In genomic region chr19:12467436-12467835, GRCm38 (mm10) we compare ENCODE assay signal across 8 mouse cellular contexts. TPM values are rescaled to one million over a fixed set of nuclear protein-coding genes. Genes with fewer than 3 reads are reported as not detected.
A peak's percentile ranks its signal among the peaks of the same experiment; 100 is the strongest.
DNase-seq lines count a peak whose midpoint lies in the region; ATAC-seq and TF ChIP-seq lines count a peak whose summit lies in the region.

No protein-coding gene starts in this region.

- WGBS in heart, postnatal 0 days: 75% methylated on average over 5 of the region's 5 CpGs
- 79% methylated on average over 5 of the region's 5 CpGs for WGBS in midbrain, postnatal 0 days

- DNase-seq in heart, postnatal 0 days (ENCODE audit: low spot score): peak; percentile 27
- DNase-seq in heart, postnatal 25 days (ENCODE audit: low spot score): no peak
- peak; percentile 39 for DNase-seq in ovary, postnatal 14 days (ENCODE audit: low spot score)
- no peak for DNase-seq in ovary, postnatal 10 days (ENCODE audit: low spot score)
- DNase-seq in c-Kit-negative CD71-positive TER-119-positive erythroid progenitor cells, embryonic 14.5 days (ENCODE audit: low read depth, low spot score): peak; percentile 4
- DNase-seq in midbrain, postnatal 0 days (ENCODE audit: low spot score): peak; percentile 50
- no peak for DNase-seq in urinary bladder, postnatal 14 days (ENCODE audit: low spot score)
- DNase-seq in left cerebral cortex, adult 18-20 months (ENCODE audit: low spot score in 2 of 2): no peak

- intact Hi-C loops in heart, postnatal 25 days (cut with DNase I): loop anchor here (5.0 kb wide), 2 partner anchors 35 to 125 kb away; partner anchors contain the start of gene Dtx4

- no peak overlapping the region for H3K27ac ChIP-seq in heart, postnatal 0 days (ENCODE audit: low read depth)
- H3K27ac ChIP-seq in midbrain, postnatal 0 days (ENCODE audit: low read depth, low read length): no peak overlapping the region

- no peaks in the 10 kb centered on the region for H3K9me3 ChIP-seq in heart, postnatal 0 days (replicated peaks; ENCODE audit: control insufficient read depth, low read length)
- no peaks in the 10 kb centered on the region for H3K9me3 ChIP-seq in midbrain, postnatal 0 days (ENCODE audit: low read length)

- ATAC-seq in heart, postnatal 0 days (ENCODE audit: insufficient read depth, low read depth): no peak
- 0 out of 2 replicates have a peak, but pooled peaks have one; percentile 32 for ATAC-seq in midbrain, postnatal 0 days (ENCODE audit: low FRiP score)

- H3K9ac ChIP-seq in heart, postnatal 0 days (replicated peaks; ENCODE audit: low read depth, low read length): no peak overlapping the region
- H3K9ac ChIP-seq in midbrain, postnatal 0 days (replicated peaks; ENCODE audit: low read length, poor library complexity, severe bottlenecking): no peak overlapping the region

- no peaks in the 10 kb centered on the region for H3K4me1 ChIP-seq in heart, postnatal 0 days (ENCODE audit: control insufficient read depth, insufficient read depth)
- no peaks in the 10 kb centered on the region for H3K4me1 ChIP-seq in midbrain, postnatal 0 days (ENCODE audit: insufficient read depth, low read length)

- no peaks in the 10 kb centered on the region for H3K36me3 ChIP-seq in heart, postnatal 0 days (replicated peaks; ENCODE audit: control insufficient read depth, insufficient read depth, low read length)
- H3K36me3 ChIP-seq in midbrain, postnatal 0 days (ENCODE audit: insufficient read depth, low read length): peaks cover 28% of the 10 kb centered on the region

- peak; percentile 36 for TF ChIP-seq CTCF in heart, postnatal 0 days (IDR thresholded peaks at IDR 0.05; ENCODE audit: low read depth)
- peak; percentile 72 for TF ChIP-seq CTCF in midbrain, postnatal 0 days (IDR thresholded peaks at IDR 0.05)

- TF ChIP-seq EP300 in heart, postnatal 0 days (IDR thresholded peaks at IDR 0.05; ENCODE audit: low read depth): no peak

- H3K4me3 ChIP-seq in heart, postnatal 0 days (ENCODE audit: low read depth, low read length): no peak overlapping the region
- H3K4me3 ChIP-seq in midbrain, postnatal 0 days (ENCODE audit: low read depth, low read length): no peak overlapping the region

- H3K27me3 ChIP-seq in heart, postnatal 0 days (ENCODE audit: control insufficient read depth, insufficient read depth, low read length): no peaks in the 10 kb centered on the region
- no peaks in the 10 kb centered on the region for H3K27me3 ChIP-seq in midbrain, postnatal 0 days (ENCODE audit: insufficient read depth, low read length)

- H3K4me2 ChIP-seq in heart, postnatal 0 days (ENCODE audit: low read depth, low read length): no peak overlapping the region
- no peak overlapping the region for H3K4me2 ChIP-seq in midbrain, postnatal 0 days (ENCODE audit: low read depth, low read length, poor library complexity, severe bottlenecking)

RNA-seq across cellular contexts. Expression of gene Mpeg1, which starts 6.9 kb away (rescaled TPM):
- total RNA-seq in heart, postnatal 0 days (2014; rRNA removed; ENCODE audit: low replicate concordance): 0.46 and 3.6 TPM in 2 replicates
- 0.36 and 0.37 TPM in 2 replicates for polyA plus RNA-seq in heart, postnatal 0 days (2015; fragmentation: Nextera tagmentation; extraction: Ambion mirVana)
- total RNA-seq in heart, postnatal 25 days (2021): 1 to 10 TPM; 7.4 to 8.3 TPM
- total RNA-seq in midbrain, postnatal 0 days (2014; rRNA removed): 2.7 and 4.2 TPM in 2 replicates
- polyA plus RNA-seq in midbrain, postnatal 0 days (2015; fragmentation: Nextera tagmentation; extraction: Ambion mirVana): 0.83 and 0.88 TPM in 2 replicates
- 1 to 10 TPM; 9.7 TPM for total RNA-seq in left cerebral cortex, adult 18-20 months (2021)

RNA-seq across cellular contexts. Expression of gene Dtx4, which starts 33.8 kb away (rescaled TPM):
- 1.5 and 3.8 TPM in 2 replicates for total RNA-seq in heart, postnatal 0 days (2014; rRNA removed; ENCODE audit: low replicate concordance)
- 1.2 and 1.3 TPM in 2 replicates for polyA plus RNA-seq in heart, postnatal 0 days (2015; fragmentation: Nextera tagmentation; extraction: Ambion mirVana)
- 1 to 10 TPM; 6.8 to 8.1 TPM for total RNA-seq in heart, postnatal 25 days (2021)
- 57.5 and 63.1 TPM in 2 replicates for total RNA-seq in midbrain, postnatal 0 days (2014; rRNA removed)
- polyA plus RNA-seq in midbrain, postnatal 0 days (2015; fragmentation: Nextera tagmentation; extraction: Ambion mirVana): 24.3 and 26.3 TPM in 2 replicates
- 10 to 100 TPM; 34.3 to 36.9 TPM for total RNA-seq in left cerebral cortex, adult 18-20 months (2021)

RNA-seq across cellular contexts. Expression of gene Pfpl, which starts 39.7 kb away (rescaled TPM):
- not detected in 2 replicates for total RNA-seq in heart, postnatal 0 days (2014; rRNA removed; ENCODE audit: low replicate concordance)
- polyA plus RNA-seq in heart, postnatal 0 days (2015; fragmentation: Nextera tagmentation; extraction: Ambion mirVana): not detected in 2 replicates
- total RNA-seq in heart, postnatal 25 days (2021): not detected
- total RNA-seq in midbrain, postnatal 0 days (2014; rRNA removed): not detected in 2 replicates
- not detected in 2 replicates for polyA plus RNA-seq in midbrain, postnatal 0 days (2015; fragmentation: Nextera tagmentation; extraction: Ambion mirVana)
- not detected for total RNA-seq in left cerebral cortex, adult 18-20 months (2021)

RNA-seq across cellular contexts. Expression of gene Olfr1441, which starts 50.2 kb away (rescaled TPM):
- total RNA-seq in heart, postnatal 0 days (2014; rRNA removed; ENCODE audit: low replicate concordance): not detected in 2 replicates
- polyA plus RNA-seq in heart, postnatal 0 days (2015; fragmentation: Nextera tagmentation; extraction: Ambion mirVana): not detected in 2 replicates
- not detected for total RNA-seq in heart, postnatal 25 days (2021)
- not detected in 2 replicates for total RNA-seq in midbrain, postnatal 0 days (2014; rRNA removed)
- polyA plus RNA-seq in midbrain, postnatal 0 days (2015; fragmentation: Nextera tagmentation; extraction: Ambion mirVana): not detected in 2 replicates
- not detected for total RNA-seq in left cerebral cortex, adult 18-20 months (2021)

Comparison
In these comparisons a context has a peak if more than half of its experiments do, and no peak if none do; other contexts are left out.
1. DNase-seq: peak in heart, postnatal 0 days (single experiment), ovary, postnatal 14 days (single experiment), c-Kit-negative CD71-positive TER-119-positive erythroid progenitor cells, embryonic 14.5 days (single experiment) and midbrain, postnatal 0 days (single experiment); none in heart, postnatal 25 days (single experiment), ovary, postnatal 10 days (single experiment), urinary bladder, postnatal 14 days (single experiment) and left cerebral cortex, adult 18-20 months (0 of 2).